Mouse (Mus musculus) ES-Bruce4 (cell line): ENCODE measurements around the gene Acsm1. TPM values are rescaled to one million over a fixed set of nuclear protein-coding genes. Genes with fewer than 3 reads are reported as not detected.

Experiments used
- H3K27ac ChIP-seq: 2 replicates; pipeline ENCODE4 v1.5.1; 2012; ENCODE audit warnings: low read length, inconsistent platforms; ENCODE audit not compliant: insufficient read depth
- H3K27me3 ChIP-seq: 2 replicates; pipeline ENCODE4 v1.6.1; 2012; ENCODE audit warnings: mild to moderate bottlenecking, low read length, inconsistent platforms; ENCODE audit not compliant: control insufficient read depth, poor library complexity, insufficient read depth, severe bottlenecking
- H3K36me3 ChIP-seq: 2 replicates; pipeline ENCODE4 v1.6.1; 2012; ENCODE audit warnings: inconsistent platforms, mild to moderate bottlenecking, low read length, moderate library complexity; ENCODE audit not compliant: control insufficient read depth, poor library complexity, insufficient read depth, severe bottlenecking
- H3K4me1 ChIP-seq: one replicate; pipeline ENCODE4 v1.8.1; 2011; ENCODE audit warnings: low read length; ENCODE audit not compliant: control insufficient read depth, insufficient read depth
- H3K4me3 ChIP-seq: 2 replicates; pipeline ENCODE4 v1.5.1; 2011; ENCODE audit warnings: low read depth, mild to moderate bottlenecking, low read length
- H3K9ac ChIP-seq: 2 replicates; pipeline ENCODE4 v1.6.1; 2012; ENCODE audit warnings: low read depth, mild to moderate bottlenecking, inconsistent platforms; ENCODE audit not compliant: poor library complexity, severe bottlenecking
- H3K9me3 ChIP-seq: replicated peaks from 2 replicates; pipeline ENCODE4 v1.6.1; 2012; ENCODE audit warnings: mild to moderate bottlenecking, low read length, inconsistent platforms; ENCODE audit not compliant: control insufficient read depth, poor library complexity, insufficient read depth, severe bottlenecking
- CTCF ChIP-seq: IDR thresholded peaks from one replicate; pipeline ENCODE4 v1.8.1; 2011; ENCODE audit warnings: low read depth, low read length
- EP300 ChIP-seq: IDR thresholded peaks from 2 replicates; pipeline ENCODE4 v1.6.1; 2011; ENCODE audit warnings: low read depth, low read length; ENCODE audit not compliant: insufficient read depth
- POLR2A ChIP-seq: IDR thresholded peaks from one replicate; pipeline ENCODE4 v1.8.1; 2011; ENCODE audit warnings: low read length; ENCODE audit not compliant: insufficient read depth
- polyA plus RNA-seq: library from polyadenylated mRNA; stranded (reverse); fragments of >200 nt; gene quantifications from 2 replicates; pipeline ENCODE4 v1.2.4, GENCODE M21; 2011; ENCODE audit warnings: low read depth; ENCODE audit not compliant: missing spikeins, insufficient read depth, insufficient read length

Gene Acsm1
- polyA plus RNA-seq, 1 experiment, result not detected

DNA sequence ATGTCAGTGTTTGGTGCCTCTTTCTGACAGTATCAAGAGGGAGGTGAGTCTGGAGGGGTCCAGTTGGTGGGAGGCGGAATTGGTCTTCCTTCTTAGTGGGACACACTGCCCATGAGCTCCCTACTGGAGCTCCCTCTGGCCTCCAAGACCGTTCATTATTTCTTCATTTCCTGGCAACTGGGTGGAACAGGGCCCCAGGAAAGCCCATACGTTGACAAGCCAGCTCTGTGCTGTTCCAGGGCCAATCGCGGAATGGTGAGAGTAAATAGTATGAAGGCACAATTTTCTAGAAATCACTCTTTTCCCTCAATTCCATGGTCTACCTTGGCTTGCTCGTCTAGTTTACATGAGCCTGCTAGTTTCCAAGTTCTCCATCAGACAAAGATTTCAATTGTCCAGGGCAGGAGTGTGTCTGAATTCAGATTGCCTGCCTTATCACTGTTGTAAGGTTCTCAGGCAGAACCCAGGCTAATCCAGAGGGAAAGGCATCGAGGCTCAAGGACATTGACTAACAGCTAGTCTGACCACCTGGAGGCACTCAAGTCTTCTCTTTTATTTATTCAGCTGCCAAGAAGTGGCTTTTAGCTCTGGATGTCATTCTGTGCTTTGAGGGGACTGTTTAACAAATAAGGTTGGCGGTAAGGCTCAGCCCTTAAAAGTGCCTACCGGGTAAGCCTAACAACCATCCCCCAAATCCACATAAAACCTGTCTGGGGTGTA, 1.1 kb downstream of the Acsm1 start:
- Histone ChIP-seq H3K4me3 (no peak overlapping the region), H3K27me3 (no peaks in the 10 kb centered on the region), H3K27ac (no peak overlapping the region), H3K9me3 (no peaks in the 10 kb centered on the region), H3K4me1 (no peaks in the 10 kb centered on the region), H3K9ac (no peak overlapping the region), H3K36me3 (no peaks in the 10 kb centered on the region)
- TF ChIP-seq EP300 (no peak), CTCF (no peak), POLR2A (no peak)

DNA sequence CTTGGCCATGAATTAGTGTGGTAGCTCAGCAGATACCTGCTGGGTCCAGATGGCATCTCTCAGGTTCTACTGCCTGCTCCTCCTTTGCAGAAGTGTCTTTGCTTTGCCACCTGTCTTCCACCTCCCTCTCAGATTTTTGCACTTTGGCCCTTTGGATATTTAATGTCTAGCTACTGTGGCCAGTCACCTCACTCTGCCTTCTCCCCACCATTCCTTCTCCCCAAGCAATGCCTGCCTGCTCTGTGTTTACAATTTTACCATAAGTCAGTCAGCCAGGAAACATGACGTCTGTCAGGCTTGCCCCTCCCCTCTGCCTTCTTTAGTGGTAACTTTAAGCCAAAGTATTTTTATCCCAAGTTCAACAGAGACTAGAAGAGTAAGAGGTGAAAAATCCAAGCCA, 9.7 kb downstream of the Acsm1 start:
- Histone ChIP-seq H3K4me3 (no peak overlapping the region), H3K36me3 (no peaks in the 10 kb centered on the region), H3K4me1 (no peaks in the 10 kb centered on the region), H3K9ac (no peak overlapping the region), H3K9me3 (no peaks in the 10 kb centered on the region), H3K27me3 (no peaks in the 10 kb centered on the region), H3K27ac (no peak overlapping the region)
- TF ChIP-seq POLR2A, result no peak
- no peak for TF ChIP-seq EP300
- TF ChIP-seq CTCF, result no peak

DNA sequence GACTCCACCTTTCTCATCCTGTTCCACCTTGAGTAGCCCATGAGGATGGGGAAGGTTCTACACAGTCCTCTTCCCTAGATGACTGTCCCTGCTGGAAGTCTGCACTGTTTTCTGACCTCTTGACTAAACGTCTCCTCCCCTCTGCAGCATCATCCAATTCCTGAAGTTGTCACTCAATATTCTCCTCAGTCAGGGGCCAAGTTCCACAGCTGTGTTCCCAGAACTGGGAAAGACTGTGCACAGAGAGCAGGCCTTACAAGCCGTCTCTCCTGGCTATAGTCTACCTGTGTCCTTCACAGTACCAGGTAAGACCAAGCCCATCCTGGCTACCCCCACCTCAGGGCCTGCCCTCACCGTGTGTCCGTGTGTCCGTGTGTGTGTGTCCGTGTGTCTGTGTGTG, 10.8 kb downstream of the Acsm1 start:
- Histone ChIP-seq H3K9ac (no peak overlapping the region), H3K4me3 (no peak overlapping the region), H3K36me3 (no peaks in the 10 kb centered on the region), H3K9me3 (no peaks in the 10 kb centered on the region), H3K27ac (no peak overlapping the region), H3K4me1 (no peaks in the 10 kb centered on the region), H3K27me3 (no peaks in the 10 kb centered on the region)
- TF ChIP-seq POLR2A, result no peak
- no peak for TF ChIP-seq EP300
- no peak for TF ChIP-seq CTCF

DNA sequence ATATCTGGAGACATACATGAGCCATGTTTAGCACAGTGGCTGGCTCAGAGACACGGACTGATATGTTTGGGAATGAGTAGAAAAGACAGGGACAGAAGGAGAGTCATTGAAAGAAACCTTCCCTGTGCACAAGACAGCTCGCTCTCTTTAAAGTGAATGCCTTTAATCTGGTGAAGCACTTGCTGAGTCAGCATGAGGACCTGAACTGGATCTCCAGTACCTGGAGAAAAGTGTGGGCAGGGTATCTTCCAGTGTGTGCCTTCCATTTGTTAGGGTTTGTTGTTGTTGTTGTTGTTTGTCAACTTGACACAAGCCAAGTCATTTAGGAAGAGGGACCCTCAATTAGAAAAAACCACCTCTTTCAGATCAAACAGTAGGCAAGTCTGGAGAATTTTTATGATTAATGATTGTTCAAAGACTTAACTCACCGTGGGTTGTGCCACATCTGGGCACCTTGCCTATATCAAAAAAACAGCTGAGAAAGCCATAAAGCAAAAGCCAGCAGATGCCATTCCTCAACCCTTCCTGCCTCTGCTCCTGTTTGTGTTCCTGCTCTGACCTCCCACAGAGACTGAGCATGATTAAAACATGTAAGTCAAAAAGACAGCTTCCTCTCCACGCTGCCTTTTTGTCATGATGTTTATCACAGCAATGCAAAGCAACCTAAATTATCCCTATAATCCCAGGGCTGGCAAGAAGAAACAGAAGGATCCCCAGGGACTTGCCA, 11.5 kb downstream of the Acsm1 start:
- Histone ChIP-seq H3K27me3 (no peaks in the 10 kb centered on the region), H3K9ac (no peak overlapping the region), H3K4me1 (no peaks in the 10 kb centered on the region), H3K36me3 (no peaks in the 10 kb centered on the region), H3K9me3 (no peaks in the 10 kb centered on the region), H3K4me3 (no peak overlapping the region), H3K27ac (no peak overlapping the region)
- TF ChIP-seq EP300, result no peak
- TF ChIP-seq POLR2A, result no peak
- TF ChIP-seq CTCF, result no peak

DNA sequence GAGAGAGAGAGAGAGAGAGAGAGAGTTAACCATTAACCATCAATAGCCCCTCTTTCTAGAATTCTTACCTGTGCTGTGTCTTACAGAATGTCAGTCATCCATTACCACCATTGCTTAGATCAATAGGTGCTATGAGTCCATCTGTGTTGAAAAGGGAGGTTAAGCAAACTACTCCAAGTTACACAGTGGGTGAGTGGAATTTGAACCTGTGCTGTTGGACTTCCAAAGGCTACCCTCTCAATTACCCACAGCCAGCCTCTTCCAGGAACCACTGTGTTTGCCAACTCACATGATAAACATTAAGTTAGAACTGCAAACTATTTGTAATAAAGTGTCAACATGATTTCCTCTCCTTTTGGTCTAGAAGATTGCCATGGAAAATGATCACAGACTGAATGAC, 13.3 kb downstream of the Acsm1 start:
- no peak overlapping the region for H3K4me3 ChIP-seq

DNA sequence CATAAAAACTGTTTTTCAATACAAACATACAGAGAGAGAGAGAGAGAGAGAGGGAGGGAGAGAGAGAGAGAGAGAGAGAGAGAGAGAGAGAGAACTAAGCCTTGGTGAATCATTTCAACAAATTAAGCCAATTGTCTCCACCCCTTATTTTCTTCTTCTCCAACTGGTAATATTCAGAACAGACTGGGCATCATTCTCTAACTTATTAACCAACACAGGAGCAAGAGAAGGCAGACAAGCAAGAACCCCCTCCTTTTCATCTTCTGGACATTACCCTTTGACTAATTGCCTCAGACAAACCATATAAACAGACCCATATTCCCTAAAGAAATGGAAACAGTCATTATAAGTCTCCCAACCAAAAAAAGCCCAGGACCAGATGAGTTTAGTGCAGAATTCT, 31.9 kb downstream of the Acsm1 start:
- H3K4me3 ChIP-seq, result no peak overlapping the region
- TF ChIP-seq EP300, result no peak
- no peak for TF ChIP-seq CTCF
- no peak for TF ChIP-seq POLR2A
- H3K36me3 ChIP-seq, result no peaks in the 10 kb centered on the region
- no peaks in the 10 kb centered on the region for H3K27me3 ChIP-seq
- H3K27ac ChIP-seq, result no peak overlapping the region
- H3K4me1 ChIP-seq, result no peaks in the 10 kb centered on the region
- no peak overlapping the region for H3K9ac ChIP-seq
- H3K9me3 ChIP-seq, result no peaks in the 10 kb centered on the region

More for the DNA sequence above, 13.3 kb downstream of the Acsm1 start:
- Histone ChIP-seq H3K9ac (no peak overlapping the region), H3K9me3 (no peaks in the 10 kb centered on the region), H3K36me3 (no peaks in the 10 kb centered on the region), H3K4me1 (no peaks in the 10 kb centered on the region), H3K27ac (no peak overlapping the region), H3K27me3 (no peaks in the 10 kb centered on the region)
- TF ChIP-seq POLR2A (no peak), EP300 (no peak), CTCF (no peak)
